16 mouse cellular contexts compared by ENCODE assay signal in genomic region chr14:27243585-27243984, GRCm38 (mm10).
DNase-seq lines count a peak whose midpoint lies in the region; TF ChIP-seq lines count a peak whose summit lies in the region.
"Had no signal": no experiment of that assay in that cellular context is flagged by ENCODE, and none has a peak within 500 bp of the region (broad histone marks: within the 10 kb centered on the region; RNA-seq: fewer than 3 reads in every experiment).

No protein-coding gene starts in this region.

- intact Hi-C loops in gastrocnemius, adult 2 months (cut with DNase I), result no loop called here

- 0 out of 2 replicates have a peak, but pooled peaks cover 3% of the 10 kb centered on the region for H3K4me1 ChIP-seq in limb, embryonic 10.5 days
- H3K4me1 ChIP-seq: forebrain, embryonic 10.5 days; forebrain, embryonic 13.5 days; hindbrain, embryonic 12.5 days; hindbrain, embryonic 15.5 days had no signal

- H3K9me3 ChIP-seq in limb, embryonic 10.5 days (replicated peaks), result no peaks in the 10 kb centered on the region
- H3K9me3 ChIP-seq: forebrain, embryonic 10.5 days; forebrain, embryonic 13.5 days; heart, embryonic 10.5 days; hindbrain, embryonic 12.5 days; hindbrain, embryonic 15.5 days had no signal

- no peaks in the 10 kb centered on the region for H3K27me3 ChIP-seq in limb, embryonic 10.5 days (ENCODE audit: low read depth, poor library complexity, severe bottlenecking)
- H3K27me3 ChIP-seq: forebrain, embryonic 13.5 days; hindbrain, embryonic 12.5 days; hindbrain, embryonic 15.5 days had no signal

- WGBS in limb, embryonic 10.5 days, result 88% methylated on average over 5 of the region's 5 CpGs

- H3K27ac ChIP-seq in gastrocnemius, adult 2 months, result peak overlapping the region; percentile 74; the same call in 1 of the 2 replicates
- H3K27ac ChIP-seq in limb, embryonic 10.5 days, result peak overlapping the region; percentile 9; the same call in 1 of the 2 replicates
- H3K27ac ChIP-seq: forebrain, embryonic 10.5 days; forebrain, embryonic 13.5 days; heart, embryonic 10.5 days; hindbrain, embryonic 12.5 days; hindbrain, embryonic 15.5 days had no signal

- no peaks in the 10 kb centered on the region for H3K36me3 ChIP-seq in limb, embryonic 10.5 days
- H3K36me3 ChIP-seq: forebrain, embryonic 10.5 days; heart, embryonic 10.5 days; hindbrain, embryonic 12.5 days; hindbrain, embryonic 15.5 days had no signal

- peak; percentile 29 to 39 for DNase-seq in cerebellum, adult 18-20 months
- no peak for DNase-seq in cerebellum, adult 11 months
- no peak for DNase-seq in gastrocnemius, adult 2 months
- no peak for DNase-seq in gastrocnemius, adult 8-10 months (ENCODE audit: low spot score in 2 of 2)
- DNase-seq in limb, embryonic 10.5 days (ENCODE audit: low spot score), result no peak
- no peak for DNase-seq in ovary, postnatal 14 days (ENCODE audit: low spot score)
- DNase-seq: adrenal gland, adult 2 months; adrenal gland, postnatal 14 days; gastrocnemius, postnatal 25 days; heart, adult 18-20 months; kidney, adult 2 months had no signal

- no peak for TF ChIP-seq CTCF in gastrocnemius, adult 2 months (IDR thresholded peaks at IDR 0.05)

- no peak overlapping the region for H3K4me3 ChIP-seq in gastrocnemius, adult 2 months
- H3K4me3 ChIP-seq in limb, embryonic 10.5 days, result no peak overlapping the region
- H3K4me3 ChIP-seq: forebrain, embryonic 10.5 days; forebrain, embryonic 13.5 days; heart, embryonic 10.5 days; hindbrain, embryonic 12.5 days; hindbrain, embryonic 15.5 days had no signal

Comparison
In these comparisons a context has a peak if more than half of its experiments do, and no peak if none do; other contexts are left out.
1. DNase-seq: peak in cerebellum, adult 18-20 months (2 of 2); none in cerebellum, adult 11 months (single experiment), gastrocnemius, adult 2 months (single experiment), gastrocnemius, adult 8-10 months (0 of 2), limb, embryonic 10.5 days (single experiment) and ovary, postnatal 14 days (single experiment).